Mouse (Mus musculus) mature B cell (primary cell): ENCODE results near the gene Cntnap3.
"Not testable (repeated sequence)": the region's sequence is repeated elsewhere in the genome, so short reads cannot be mapped to it uniquely, and the experiment has no call there.

Source experiments
- in situ Hi-C: fragments of 300-500 bp; cut with MboI; formaldehyde crosslinking; loops from 2 replicates; pipeline ENCODE4 v1.14.3; 2019

Cntnap3 gene

DNA sequence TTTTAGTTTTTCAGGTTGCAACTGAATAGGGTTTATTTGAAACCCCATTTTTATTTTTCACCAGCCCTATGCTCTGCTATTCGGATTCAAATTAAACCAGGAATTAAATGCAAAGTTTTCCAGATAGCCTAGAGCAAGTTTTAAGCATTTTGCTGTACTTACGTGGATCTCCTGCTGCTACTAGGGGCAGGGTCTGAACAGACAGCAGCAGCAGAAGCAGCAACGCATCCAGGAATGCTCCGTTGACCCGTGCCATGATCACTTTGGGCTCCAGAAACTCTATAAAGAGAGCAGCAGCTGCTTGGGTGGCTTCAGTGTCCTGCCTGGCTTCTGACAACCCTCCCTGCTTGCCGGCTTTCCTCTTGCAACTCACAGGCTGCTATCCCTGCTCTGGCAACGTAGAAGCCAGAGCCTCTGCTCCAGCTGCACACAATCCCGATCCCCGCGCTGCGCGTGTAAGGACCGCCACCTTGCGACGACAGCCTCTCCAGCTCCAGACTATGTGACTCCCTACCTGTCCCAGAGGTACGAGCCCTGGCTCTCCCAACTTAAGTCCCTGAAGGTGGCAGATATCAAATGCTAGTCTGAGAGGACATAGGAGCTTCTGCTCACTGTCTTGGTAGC is at the start of gene Cntnap3:
TSS of gene Cntnap3 (minus strand) at position 371 of the 624 bp plus-strand sequence.
- in situ Hi-C loops: no loop called here

GRCm38 (mm10) chr13:64917191-64917590 is 13.4 kb upstream of the Cntnap3 start, which contains the start of gene Spata31:
Gene Spata31, plus strand, starts transcription at chr13:64917406.
- in situ Hi-C loops: no loop called here

DNA sequence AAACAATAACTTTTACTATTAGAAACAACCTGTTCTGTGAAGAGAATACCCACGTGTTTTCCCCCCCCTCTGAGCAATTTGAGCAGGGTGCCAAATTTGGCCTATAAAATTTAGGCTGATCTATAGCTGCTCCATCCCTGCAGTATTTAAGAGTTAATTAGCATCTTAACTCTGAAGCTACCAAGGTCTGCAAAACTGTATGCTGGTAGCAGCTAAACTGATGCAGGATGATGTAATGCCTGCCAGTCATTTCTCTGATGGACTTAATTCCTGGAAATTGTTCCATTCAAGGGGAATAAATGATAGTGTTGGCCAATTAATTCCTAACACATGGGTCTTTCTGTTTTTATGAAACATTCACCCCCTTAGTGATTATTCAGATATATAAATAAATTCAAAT is 623 bp downstream of the Cntnap3 start:
- in situ Hi-C loops: no loop called here

DNA sequence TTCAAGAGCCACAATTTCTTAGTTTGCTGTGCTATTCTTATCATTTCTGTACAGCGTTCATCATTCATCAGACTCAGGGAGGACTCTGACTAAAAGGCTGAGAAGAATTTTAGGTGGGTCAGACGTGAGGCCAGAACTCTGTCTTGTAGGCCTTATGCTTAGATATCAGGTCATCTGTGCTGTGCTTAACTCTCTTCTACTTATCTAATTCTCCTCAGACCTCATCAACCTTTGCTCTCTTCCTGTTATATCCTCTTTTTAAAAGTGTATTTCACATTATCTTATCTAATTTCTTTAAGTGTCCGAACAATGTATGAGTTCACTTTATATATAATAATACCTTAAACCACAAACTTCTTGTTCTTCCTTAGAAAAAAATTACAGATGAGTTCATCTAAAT is 38.4 kb downstream of the Cntnap3 start:
- in situ Hi-C loops: no loop called here

- in situ Hi-C loops: not testable (repeated sequence)
Observed at GRCm38 (mm10) chr13:64824856-64825255, 78.9 kb downstream of the Cntnap3 start.

DNA sequence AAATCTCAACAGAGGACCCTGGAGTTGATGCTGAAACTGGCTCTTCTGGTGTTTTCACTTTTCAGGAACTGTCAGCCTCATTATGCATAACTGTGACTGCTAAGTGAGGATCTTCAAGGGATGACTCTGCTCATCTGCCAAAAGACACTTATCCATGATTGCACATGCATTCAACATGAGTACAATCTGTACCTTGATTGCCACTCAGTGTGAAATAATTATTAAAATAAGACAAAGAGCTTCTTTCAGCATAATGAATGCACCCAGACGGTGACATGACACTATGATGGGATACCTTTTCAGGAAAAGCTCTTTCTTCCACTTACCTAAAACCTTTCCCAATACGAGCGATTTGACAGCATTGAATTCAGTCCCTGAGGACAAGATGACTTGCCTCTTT is 158.4 kb downstream of the Cntnap3 start:
- in situ Hi-C loops: no loop called here

- in situ Hi-C loops: no loop called here
Observed at GRCm38 (mm10) chr13:64732244-64732643, 171.5 kb downstream of the Cntnap3 start.

DNA sequence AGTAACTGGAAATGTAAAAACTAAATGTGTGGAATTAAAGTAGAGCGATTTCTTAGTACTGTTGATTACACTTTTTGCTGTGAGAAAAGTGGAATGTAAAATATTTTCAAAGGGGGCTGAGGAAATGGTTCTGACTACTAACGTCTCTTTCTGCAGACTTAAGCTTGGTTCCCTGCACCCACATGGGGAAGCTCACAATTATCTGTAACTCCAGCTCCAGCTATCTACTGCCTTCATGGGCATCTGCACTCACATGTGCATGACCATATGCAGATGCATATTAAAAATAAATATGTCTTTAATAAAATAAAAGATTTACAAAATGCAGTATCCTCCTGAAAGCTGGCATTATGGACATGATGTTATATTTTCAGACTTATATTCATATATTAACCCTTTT is 187.0 kb downstream of the Cntnap3 start:
- in situ Hi-C loops: no loop called here

GRCm38 (mm10) chr13:64692463-64692862 is 211.3 kb downstream of the Cntnap3 start:
- in situ Hi-C loops: no loop called here
